Mouse (Mus musculus) C2C12 (cell line): ENCODE data around the gene Nacc2. TPM values are rescaled to one million over a fixed set of nuclear protein-coding genes. Genes with fewer than 3 reads are reported as not detected.
A peak's percentile ranks its signal among the peaks of the same experiment; 100 is the strongest.

Experiments used
- H3K27me3 ChIP-seq: one replicate; pipeline ENCODE4 v1.6.1; 2011; ENCODE audit not compliant: control insufficient read depth, insufficient read depth, insufficient read length
- H3K36me3 ChIP-seq: one replicate; pipeline ENCODE4 v1.6.1; 2011; ENCODE audit not compliant: control insufficient read depth, insufficient read depth
- H3K4me3 ChIP-seq: one replicate; pipeline ENCODE4 v1.5.1; 2011; ENCODE audit warnings: mild to moderate bottlenecking, control low read depth; ENCODE audit not compliant: poor library complexity, insufficient read depth, severe bottlenecking
- H3K79me2 ChIP-seq: one replicate; pipeline ENCODE4 v1.6.1; 2011; ENCODE audit not compliant: control insufficient read depth, insufficient read depth
- H3K79me3 ChIP-seq: one replicate; pipeline ENCODE4 v1.6.1; 2011; ENCODE audit warnings: low read depth, control low read depth
- H3ac ChIP-seq: one replicate; pipeline ENCODE3; 2011; ENCODE audit warnings: low read depth; ENCODE audit not compliant: control insufficient read depth, insufficient read length
- CEBPB ChIP-seq: IDR thresholded peaks from one replicate; pipeline ENCODE4 v1.6.1; 2011; ENCODE audit warnings: low read depth, mild to moderate bottlenecking, control low read depth, moderate library complexity
- CTCF ChIP-seq: IDR thresholded peaks from one replicate; pipeline ENCODE4 v1.5.1; 2011; ENCODE audit not compliant: control insufficient read depth, insufficient read depth, insufficient read length
- FOSL1 ChIP-seq: IDR thresholded peaks from one replicate; pipeline ENCODE4 v1.8.0; 2011; ENCODE audit warnings: mild to moderate bottlenecking, low read length; ENCODE audit not compliant: poor library complexity, insufficient read depth, severe bottlenecking
- MAX ChIP-seq: IDR thresholded peaks from one replicate; pipeline ENCODE4 v1.6.1; 2011; ENCODE audit warnings: mild to moderate bottlenecking, control low read depth
- MYOD1 ChIP-seq: IDR thresholded peaks from one replicate; pipeline ENCODE4 v1.6.1; 2011; ENCODE audit warnings: low read depth; ENCODE audit not compliant: control insufficient read depth, insufficient read length
- MYOG ChIP-seq: IDR thresholded peaks from one replicate; pipeline ENCODE4 v1.6.1; 2011; ENCODE audit not compliant: control insufficient read depth, insufficient read length; ENCODE audit errors: extremely low read depth
- USF1 ChIP-seq: IDR thresholded peaks from one replicate; pipeline ENCODE4 v1.6.1; 2011; ENCODE audit warnings: low read depth, mild to moderate bottlenecking, control low read depth, moderate library complexity
- polyA plus RNA-seq: library from polyadenylated mRNA; unstranded; fragments of >200 nt; fragmentation: generic; extraction: Trizol; gene quantifications from one replicate; pipeline ENCODE4 v1.2.1, GENCODE M21; 2012; ENCODE audit warnings: missing spikeins

The Nacc2 gene
- polyA plus RNA-seq, 1 experiment, result 20.8 TPM

GRCm38 (mm10) chr2:26141893-26142635, 19.0 kb upstream of the Nacc2 start:
- Histone ChIP-seq H3K27me3 (no peaks in the 10 kb centered on the region), H3K36me3 (peaks cover 13% of the 10 kb centered on the region), H3K79me2 (peaks cover 23% of the 10 kb centered on the region), H3K79me3 (peaks cover 8% of the 10 kb centered on the region), H3K4me3 (no peak overlapping the region), H3ac (no peak overlapping the region)
- TF ChIP-seq CTCF, result peak; percentile 56
- TF ChIP-seq MYOG, result no peak
- no peak for TF ChIP-seq USF1

GRCm38 (mm10) chr2:26140903-26141302, 17.9 kb upstream of the Nacc2 start:
- TF ChIP-seq CEBPB (no peak), MYOD1 (no peak), MYOG (no peak), CTCF (no peak), FOSL1 (no peak)
- peak overlapping the region; percentile 63 for H3ac ChIP-seq
- no peaks in the 10 kb centered on the region for H3K27me3 ChIP-seq
- peaks cover 8% of the 10 kb centered on the region for H3K79me3 ChIP-seq
- peaks cover 23% of the 10 kb centered on the region for H3K79me2 ChIP-seq
- H3K36me3 ChIP-seq, result peaks cover 22% of the 10 kb centered on the region
- H3K4me3 ChIP-seq, result peak overlapping the region; percentile 63

DNA sequence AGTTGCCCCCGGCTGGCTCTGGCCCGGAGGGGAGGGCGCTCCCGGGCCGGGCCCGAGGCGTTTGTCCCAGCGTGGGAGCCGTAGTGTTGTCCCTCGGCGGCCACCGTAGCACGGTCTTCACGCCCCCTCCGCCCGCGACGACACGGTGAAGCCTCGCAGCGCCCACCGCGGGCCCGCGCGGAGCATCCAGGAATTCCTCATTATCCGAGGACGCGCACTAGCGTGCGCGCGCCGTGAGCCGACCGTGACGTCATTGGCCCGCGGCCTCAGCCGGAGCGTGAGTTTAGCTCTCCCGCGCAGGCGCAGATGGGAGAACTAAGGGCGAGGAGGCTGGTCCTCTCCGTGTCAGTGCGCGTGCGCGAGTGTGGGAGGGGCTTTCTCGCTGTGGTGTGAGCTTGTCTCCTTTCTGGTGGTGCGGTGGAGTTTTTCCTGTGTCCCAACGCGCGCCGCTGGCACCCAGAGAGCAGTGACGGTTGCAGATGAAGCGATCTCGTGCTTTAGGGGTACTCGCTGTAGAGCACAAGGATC, 17.3 kb upstream of the Nacc2 start:
- Histone ChIP-seq H3ac (peak overlapping the region; percentile 84), H3K4me3 (peak overlapping the region; percentile 63), H3K79me3 (peaks cover 8% of the 10 kb centered on the region), H3K27me3 (no peaks in the 10 kb centered on the region), H3K79me2 (peaks cover 23% of the 10 kb centered on the region), H3K36me3 (peaks cover 25% of the 10 kb centered on the region)
- TF ChIP-seq MAX, result peak; percentile 89
- TF ChIP-seq CEBPB, result no peak
- TF ChIP-seq MYOG, result no peak

DNA sequence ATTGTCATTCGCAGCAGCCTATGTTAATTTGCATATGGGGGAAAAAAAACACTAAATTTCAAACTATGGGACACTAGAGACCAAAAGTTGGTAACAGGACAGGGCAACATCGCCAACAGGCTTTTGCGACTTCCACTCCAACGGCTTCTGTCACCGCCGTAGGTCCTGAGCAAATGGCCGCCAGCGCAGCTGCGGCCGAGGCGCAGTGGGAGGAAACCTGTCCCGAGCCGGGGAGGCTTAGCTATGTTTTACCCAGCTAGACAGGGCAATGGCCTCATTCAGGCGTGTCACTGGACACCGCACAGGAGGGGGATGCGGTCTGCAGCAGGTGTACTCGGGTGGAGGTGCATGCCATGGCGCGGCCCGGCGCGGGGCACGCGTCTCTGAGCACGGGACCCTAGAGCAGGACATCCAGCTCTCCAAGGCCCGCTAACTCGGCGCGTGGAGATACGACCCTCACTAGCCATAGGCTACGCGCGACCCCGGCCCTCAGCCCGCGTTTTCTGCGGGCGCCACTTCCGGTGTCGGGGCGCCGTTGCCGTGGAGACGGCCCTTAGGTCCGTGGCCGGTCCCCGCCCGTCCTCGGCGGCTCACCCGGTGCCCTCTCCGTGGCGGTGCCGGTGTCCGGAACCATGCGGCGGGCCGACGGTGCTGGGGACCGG, 16.7 kb upstream of the Nacc2 start:
- Histone ChIP-seq H3K36me3 (peaks cover 25% of the 10 kb centered on the region), H3K4me3 (peak overlapping the region; percentile 63), H3K27me3 (no peaks in the 10 kb centered on the region), H3K79me3 (peaks cover 8% of the 10 kb centered on the region), H3ac (peak overlapping the region; percentile 84), H3K79me2 (peaks cover 23% of the 10 kb centered on the region)
- TF ChIP-seq FOSL1 (no peak), MAX (no peak), CTCF (no peak), USF1 (no peak), MYOG (no peak), MYOD1 (no peak), CEBPB (no peak)

DNA sequence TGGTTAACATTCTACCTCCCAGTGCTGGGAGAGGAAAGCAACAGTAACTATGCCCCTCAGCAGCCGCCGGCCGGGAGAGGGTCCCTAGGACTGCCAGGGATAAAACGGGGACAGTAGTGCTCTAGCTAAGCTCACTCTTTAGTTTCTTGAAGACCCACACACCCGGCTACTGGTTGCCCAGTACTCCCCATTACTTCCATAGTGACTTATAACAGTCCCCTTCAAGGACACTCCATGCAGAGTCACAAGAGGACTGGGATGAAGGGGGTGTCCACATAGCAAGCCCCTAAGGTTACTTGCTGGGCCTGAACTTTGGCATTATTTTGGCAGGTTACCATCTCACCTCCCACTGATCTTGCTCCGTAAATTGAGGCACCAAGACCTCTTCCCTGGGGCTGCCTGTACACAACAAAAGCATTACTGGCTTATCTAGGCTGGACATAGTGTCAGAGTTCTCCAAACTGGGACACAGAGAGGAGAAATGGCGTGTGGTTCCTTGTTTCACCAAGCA, 16.1 kb upstream of the Nacc2 start:
- Histone ChIP-seq H3K79me3 (peaks cover 8% of the 10 kb centered on the region), H3K27me3 (no peaks in the 10 kb centered on the region), H3K4me3 (peak overlapping the region; percentile 63), H3K36me3 (peaks cover 25% of the 10 kb centered on the region), H3K79me2 (peaks cover 23% of the 10 kb centered on the region), H3ac (peak overlapping the region; percentile 84)
- TF ChIP-seq USF1 (no peak), MYOG (no peak), MYOD1 (no peak), CTCF (no peak), FOSL1 (no peak), CEBPB (no peak), MAX (no peak)

DNA sequence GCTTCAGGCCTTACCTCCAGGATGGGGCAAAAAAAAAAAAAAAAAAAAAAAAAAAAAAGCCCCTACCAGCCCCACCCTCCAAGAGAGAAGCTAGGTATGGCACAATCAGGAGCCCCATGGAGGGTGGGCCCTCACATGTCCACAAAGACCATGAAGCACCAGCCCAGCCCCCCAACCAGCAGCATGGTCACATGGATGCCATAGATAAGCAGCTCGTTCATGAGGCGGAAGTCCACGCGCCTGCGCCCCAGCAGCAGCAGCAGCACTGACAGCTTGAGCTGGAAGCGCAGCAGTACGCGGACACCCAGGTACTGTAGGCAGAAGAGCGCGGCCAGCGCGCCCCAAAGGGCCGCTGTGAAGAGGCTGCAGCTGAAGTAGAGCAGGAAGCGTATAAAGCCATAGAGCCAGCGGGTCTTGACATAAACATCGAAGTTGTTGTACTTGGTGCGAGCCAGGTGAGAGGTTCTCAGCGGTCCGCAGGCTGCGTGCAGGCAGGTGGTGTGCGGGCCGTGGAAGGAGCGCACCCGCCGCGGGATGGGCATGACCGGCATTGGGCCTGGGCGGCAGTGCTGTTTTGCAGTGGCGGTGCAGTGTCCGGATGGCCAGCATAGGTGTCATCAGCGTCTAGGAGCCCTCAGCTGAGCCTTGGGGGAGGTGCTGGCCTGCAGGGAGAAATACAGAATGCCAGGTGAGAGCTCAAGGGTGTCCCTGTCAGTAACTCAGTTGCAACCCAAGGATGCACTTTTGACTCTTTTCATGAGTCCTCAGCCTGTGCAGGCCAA, 15.4 kb upstream of the Nacc2 start:
- Histone ChIP-seq H3K79me2 (peaks cover 23% of the 10 kb centered on the region), H3K4me3 (no peak overlapping the region)
- TF ChIP-seq MAX, result no peak
- no peak for TF ChIP-seq USF1
- TF ChIP-seq MYOD1, result no peak
- no peak for TF ChIP-seq MYOG
- TF ChIP-seq CEBPB, result no peak
- TF ChIP-seq CTCF, result no peak
- no peak for TF ChIP-seq FOSL1

More for the DNA sequence above, 15.4 kb upstream of the Nacc2 start:
- peaks cover 25% of the 10 kb centered on the region for H3K36me3 ChIP-seq
- H3K79me3 ChIP-seq, result peaks cover 8% of the 10 kb centered on the region
- no peaks in the 10 kb centered on the region for H3K27me3 ChIP-seq
- no peak overlapping the region for H3ac ChIP-seq
